Mouse (Mus musculus): ENCODE results near the gene Meis1.

Meis1 gene

DNA sequence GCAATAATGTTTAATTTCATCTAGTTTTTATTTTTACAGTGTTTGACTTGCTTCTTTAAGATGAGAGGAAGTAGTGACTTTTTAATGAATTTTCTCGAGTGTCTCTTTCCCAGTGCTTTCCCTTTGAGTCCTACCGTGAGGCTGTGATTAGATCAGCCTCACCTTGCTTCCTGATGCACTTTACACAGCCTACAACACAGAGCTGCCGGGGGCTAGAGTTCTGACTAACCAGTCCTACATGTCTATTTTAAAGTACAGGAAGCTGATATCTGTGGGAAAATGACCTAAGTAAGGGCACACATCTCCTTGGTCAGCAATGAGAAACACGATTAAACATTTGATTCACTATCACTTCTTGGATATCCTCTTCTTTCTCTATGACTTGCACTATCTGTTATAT is 119.9 kb downstream of the Meis1 start:
- no peak for DNase-seq

DNA sequence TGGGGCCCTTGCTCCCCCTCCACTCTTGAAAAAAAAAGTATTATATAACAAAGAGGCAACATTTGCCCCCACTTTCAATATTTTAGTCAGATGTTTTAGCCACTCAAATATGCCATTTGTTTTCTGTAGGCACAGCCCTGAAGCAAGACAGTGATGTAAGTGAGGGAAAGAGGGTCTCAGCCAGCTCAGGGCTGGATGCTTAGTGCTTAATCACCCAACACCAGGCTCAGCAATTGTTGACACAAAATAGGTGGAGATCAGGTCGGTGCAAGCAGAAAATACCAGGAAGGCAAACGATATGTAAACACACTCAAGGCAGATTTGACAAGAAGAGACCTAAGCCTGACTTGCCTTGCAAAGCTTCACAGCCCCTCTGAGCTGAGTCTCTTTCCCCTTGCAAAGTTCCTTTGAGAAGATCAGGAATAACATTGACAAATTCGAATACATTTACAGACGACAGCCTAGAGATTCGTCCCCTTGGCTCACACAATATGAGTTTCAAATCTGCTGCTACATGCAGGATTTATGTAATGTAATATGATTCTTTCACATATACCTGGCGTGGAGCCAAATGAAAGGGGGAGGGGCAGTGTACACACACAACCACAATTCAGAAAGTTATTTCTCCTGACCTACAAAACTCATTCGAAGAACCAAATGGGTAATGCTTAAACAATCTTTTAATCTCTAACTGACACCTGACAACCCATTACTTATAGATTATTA is 120.7 kb downstream of the Meis1 start:
- no peak for DNase-seq

DNA sequence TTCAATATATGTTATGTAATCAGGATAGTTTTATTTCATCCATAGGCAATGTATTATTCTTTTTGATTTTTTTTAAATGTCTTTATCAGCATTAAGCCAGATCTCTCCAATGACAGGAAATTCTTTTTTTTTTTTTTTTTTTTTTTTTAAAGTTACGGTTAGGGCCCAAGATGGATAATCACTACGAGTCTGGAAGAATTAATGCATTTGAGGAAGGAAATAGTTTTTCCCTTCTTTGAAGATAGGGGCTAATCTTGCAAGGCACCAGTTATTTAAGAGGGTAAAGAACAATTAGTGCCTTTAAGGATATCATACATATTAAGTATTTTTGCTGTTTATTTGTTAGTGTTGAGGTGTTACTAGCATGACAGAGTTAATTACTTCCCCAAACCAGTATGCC is 121.5 kb downstream of the Meis1 start:
- no peak for DNase-seq

DNA sequence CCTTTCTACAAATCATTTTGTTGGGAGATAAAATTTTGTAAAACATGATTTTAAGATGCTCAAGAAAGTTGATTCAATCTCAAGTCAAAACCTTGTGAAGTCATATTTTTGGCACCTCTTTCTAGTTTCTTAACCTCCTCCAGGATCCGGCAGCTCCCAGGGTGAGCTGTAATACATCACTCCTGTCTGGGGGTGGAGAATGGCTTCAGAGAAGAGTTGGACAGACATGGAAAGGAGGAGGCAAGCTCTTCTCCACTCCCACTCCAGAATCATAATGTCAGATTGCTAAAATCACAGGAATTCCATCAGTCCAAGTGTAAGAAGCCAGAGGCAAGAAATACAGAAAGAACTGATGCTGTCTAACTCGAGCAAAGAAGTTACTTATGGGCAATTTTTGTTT is 126.3 kb downstream of the Meis1 start:
- DNase-seq, result no peak

DNA sequence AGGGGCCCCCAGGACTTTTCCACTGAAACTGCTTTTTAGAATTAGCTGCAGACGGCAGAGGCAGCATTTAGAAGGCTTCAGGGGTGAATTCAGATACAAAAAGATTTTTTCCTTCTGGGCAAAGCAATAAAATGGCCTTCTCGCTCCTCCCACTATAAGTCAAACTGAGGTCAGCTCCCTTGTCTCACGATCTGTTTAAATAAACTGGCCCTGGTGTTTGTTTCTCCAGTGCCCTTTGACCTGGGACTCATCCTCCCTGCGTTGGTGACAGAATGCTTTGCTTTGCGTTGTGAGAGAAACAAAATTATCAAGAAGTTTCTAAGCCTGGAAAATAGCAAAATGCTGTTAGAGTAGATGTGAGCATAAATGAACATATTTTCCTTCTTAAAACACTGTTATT is 129.6 kb downstream of the Meis1 start:
- no peak for DNase-seq

DNA sequence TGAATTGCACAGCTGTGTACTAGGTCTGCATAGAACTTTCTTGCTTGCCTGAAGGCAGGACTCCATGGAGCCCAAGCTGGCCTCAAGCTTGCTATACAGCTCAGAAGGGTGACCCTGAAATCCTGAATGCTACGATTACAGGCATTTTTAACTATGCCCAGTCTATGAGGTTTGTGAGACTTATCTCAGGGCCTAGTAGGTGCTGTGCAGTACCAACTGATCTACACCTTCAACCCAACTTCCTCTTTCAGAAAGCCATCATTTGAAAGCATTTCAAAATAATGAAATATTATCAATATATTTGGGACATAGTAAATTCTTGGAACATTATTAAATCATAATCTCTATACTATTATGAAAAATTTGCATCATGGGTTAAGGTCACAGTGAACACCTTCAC is 130.1 kb downstream of the Meis1 start:
- DNase-seq, result no peak

DNA sequence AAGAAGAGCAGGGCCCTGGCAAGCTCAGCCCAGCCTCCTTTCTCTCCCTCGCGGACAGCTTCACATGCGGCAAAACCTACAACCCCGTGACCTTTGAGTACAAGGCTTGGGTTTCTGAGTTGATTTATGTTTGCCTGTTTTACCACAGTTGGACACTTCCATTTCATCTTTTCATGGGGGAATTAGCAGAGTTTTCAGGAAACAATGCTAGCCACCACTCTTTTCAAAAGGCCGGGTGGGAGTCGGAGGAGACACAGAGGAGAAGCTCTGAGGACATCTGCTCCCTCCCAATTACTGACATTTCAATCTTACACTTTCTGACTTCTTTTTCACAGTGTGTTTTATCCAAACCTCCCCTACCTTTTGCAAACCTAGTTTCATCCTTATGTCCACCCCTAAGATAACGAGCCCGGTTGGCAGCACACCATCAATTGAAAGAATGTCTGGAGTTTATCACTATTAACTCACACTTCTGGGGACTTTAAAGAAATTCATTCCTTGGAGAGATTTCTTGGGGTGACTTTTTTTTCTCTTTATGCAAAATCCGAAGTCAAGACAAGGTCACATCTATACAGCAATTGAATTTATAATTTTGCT is 133.0 kb downstream of the Meis1 start:
- DNase-seq, result no peak

DNA sequence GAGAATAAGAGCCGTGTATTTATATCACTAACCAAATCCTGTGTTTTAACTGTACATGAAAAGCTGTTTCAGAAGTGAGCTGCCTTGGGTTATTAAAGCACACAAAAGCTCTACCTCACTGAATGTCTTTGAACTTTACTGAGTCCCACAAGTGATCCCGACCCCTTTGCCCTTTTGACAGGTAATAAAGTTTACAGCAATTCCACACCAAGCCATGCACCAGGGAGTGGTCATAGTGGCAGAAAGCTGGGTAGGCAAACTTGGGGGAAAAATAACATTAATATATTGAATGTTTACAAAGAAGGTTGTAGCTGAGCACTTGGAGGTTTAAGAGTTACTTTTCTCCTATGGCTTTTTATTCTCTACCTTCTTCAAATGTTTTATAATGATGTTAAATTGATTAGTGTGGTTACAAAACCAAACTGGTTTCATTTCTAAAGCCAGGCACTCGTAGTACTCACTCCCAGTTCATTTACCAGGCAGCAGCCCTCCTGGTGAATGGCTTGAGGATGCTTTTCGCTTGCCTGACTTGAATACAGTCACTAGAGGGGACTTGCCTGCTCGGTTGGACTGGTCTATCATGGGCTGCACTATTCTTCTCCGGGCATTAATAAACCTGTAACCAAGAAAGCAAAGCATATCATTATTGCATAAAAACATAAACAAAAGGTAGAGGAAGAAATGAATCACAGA is 133.6 kb downstream of the Meis1 start:
- no peak for DNase-seq

DNA sequence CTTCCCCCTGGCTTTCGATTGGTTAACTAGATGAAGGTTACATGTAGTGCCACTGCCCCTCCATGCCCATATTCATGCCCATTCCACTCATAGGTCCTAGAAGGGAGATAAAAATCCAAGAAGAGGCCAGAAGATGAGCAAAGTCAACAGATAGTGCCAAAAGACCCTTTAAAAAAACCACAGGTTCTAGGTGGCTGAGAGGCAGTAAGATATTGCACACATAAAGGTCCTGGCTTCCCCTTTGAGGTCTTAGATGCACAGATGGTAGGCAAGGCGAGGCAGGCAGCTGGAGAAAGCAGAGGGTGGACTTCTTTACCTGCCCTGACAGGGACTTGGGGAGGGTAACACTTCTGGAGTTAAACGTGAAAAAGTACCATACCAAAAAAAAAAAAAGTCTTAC is 134.8 kb downstream of the Meis1 start:
- no peak for DNase-seq

DNA sequence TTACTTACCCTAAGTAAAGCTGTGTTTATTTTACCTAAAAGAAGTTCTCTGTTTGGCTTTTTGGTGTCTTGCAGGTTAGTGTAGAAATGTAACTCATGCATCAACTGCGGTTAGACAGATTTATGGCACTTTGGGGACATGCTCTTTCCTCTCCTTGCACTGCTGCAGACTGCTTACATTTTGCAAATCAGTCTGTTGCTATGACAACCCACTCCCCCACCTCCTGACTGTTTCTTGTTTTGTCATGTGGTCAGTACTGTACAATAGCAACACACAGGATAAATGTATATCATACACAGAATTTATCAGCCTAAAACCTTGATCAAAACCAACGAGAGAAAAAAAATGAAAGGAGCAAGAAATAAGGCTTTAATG is 135.3 kb downstream of the Meis1 start:
- no peak for DNase-seq

DNA sequence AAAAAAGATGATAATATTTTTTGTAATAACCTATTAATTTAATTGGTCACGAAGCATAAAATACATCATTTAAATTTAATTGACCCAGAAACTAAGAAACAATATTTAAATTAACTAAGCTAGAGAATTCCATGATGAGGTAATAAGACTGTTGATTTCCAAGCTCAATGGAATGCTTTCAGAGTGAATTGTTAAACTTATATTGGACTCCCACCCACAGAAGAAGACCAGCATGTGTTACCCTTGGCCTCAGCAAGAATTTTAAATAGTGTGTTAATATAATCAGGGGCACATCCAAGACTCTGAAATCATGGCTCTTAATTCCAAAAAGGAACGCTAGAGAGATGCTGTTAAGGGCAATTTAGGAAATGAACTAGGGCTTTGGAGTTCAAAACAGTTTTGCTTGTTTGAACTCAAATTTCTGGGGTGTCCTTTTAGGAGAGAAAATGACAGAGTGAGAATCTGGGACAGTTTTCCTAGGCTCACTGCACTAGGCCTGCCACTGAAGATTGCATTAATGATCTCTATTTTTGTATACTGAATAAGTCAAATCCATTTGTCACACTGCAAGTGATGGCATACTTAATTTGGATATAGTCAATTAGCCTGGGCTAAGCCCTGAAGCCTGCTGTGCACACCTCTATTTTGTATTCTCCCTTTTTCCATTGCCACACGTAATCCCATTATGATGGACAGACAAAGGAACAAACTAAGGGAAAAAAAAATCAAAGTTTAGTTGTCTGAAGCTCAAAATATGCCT is 135.9 kb downstream of the Meis1 start:
- DNase-seq, result no peak

DNA sequence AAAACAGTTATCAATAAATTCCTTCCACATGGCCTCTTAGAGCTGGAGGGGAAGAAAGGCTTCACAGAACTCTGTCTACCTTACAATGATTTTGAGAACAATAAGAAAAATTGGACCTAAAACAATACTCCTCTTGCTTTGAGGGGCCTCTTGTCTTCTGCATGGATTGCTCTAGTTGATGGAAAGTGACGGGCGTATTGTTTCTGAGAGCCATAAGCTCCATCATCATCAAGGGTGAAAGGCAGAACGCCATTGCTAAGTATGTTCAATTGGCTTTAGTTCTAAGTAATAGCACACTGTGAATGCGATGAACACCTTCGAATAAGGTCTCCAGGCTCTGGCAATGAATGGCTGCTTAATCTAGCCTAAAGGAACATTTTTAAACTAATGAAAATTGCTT is 136.5 kb downstream of the Meis1 start:
- no peak for DNase-seq

DNA sequence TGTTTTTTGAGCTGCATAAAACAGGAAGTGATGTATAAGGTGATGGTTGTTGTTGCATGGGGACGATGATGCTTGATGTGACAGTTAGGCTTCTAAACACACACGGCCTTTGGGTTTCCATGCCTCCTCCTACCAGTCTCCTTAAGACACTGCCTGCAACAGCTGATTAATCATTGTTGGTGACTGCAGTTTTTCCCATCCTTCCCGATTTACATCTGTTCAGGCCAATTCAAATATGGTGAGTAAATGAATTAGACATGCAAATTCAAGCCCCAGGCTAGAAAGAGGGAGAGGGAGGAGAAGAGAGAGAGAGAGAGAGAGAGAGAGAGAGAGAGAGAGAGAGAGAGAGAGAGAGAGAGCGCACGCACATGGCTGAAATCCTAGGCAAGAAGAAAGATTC is 138.0 kb downstream of the Meis1 start:
- DNase-seq, result no peak

DNA sequence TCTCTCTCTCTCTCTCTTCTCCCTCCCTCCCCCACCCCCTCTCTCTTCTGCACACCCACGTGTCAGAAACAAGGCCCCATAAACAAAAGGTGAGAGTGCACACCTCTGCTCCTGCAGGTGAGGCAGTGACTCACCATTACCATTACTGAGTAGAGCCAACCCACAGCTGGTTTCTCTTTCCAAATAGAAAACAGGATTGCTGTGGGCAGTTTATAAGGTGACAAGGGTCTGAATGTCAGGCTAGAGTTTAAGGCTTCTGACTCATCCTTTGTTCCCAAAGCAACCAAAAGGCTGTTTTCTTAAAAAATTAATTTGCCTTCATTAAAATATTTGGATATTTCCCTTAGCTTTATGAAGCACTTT is 139.3 kb downstream of the Meis1 start:
- no peak for DNase-seq

DNA sequence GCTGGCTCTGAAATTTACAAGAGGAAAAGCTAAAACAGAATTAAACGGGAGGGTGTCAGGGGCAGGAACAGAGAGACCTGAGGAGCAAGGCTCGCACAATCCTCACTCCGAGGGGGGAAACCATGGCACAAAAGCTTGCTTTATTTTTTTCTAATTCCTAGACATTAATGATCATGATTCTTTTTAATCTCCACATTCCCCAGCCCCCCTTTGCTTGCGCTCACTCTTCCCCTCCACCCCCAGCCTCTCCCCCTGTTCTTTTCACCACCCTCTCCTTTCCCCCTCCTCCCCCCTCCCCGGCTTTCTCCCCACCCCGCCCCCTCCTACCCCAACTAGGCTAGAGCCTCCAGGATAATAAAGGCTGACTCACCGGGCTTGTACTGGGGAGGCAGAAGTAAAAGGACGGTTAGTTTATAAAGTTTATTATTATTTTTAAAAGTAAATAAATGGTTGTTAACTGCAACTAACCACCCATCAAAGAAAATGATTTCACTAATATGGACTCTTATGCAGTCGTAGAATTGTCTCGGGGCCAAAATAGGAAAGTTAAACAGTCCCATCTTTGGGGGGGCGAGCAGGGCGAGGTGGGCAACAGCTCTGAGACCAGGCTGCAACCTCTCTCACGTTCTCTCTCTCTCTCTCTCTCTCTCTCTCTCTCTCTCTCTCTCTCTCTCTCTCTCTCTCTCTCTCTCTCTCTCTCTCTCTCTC is 139.9 kb downstream of the Meis1 start:
- no peak for DNase-seq

DNA sequence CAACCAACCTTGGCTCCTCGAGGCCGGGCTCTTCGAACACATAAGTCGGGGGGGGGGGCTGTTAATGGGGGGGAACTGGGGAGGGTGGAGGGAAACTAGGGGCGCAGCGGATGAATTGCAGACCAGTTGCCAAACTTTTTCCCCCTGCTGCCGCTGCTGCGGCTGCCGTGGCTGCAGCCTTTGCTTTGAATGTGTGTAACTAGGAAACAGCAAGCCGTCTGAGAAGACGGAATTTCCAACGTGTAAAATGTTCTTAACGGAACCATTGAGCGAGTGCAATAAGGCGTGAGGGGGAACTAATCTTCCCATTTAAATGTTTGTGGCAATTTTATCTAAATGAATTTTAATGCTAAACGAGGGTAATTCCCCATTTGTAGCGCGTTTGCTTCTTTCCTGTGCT is 140.8 kb downstream of the Meis1 start:
- peak; percentile 59 for DNase-seq

DNA sequence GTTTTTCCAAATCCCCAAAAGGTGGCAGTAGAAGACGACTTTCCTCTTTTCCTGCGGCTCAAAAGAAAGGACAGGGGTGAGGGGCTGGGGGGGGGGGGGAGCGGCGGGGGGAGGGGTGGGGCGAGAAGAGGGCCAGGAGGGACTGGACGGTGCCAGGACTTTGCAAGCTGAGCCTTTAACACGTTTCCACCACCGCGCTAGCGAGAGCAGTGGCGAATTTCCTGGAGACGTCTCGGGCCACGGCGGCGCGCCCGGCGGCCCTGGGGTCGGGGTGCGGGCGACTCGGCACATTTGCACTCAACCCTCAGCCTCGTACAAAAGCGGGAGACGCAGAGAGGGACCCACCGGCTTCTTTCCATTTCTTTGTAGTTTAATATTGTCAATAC is 141.2 kb downstream of the Meis1 start:
- DNase-seq, result peak; percentile 84

DNA sequence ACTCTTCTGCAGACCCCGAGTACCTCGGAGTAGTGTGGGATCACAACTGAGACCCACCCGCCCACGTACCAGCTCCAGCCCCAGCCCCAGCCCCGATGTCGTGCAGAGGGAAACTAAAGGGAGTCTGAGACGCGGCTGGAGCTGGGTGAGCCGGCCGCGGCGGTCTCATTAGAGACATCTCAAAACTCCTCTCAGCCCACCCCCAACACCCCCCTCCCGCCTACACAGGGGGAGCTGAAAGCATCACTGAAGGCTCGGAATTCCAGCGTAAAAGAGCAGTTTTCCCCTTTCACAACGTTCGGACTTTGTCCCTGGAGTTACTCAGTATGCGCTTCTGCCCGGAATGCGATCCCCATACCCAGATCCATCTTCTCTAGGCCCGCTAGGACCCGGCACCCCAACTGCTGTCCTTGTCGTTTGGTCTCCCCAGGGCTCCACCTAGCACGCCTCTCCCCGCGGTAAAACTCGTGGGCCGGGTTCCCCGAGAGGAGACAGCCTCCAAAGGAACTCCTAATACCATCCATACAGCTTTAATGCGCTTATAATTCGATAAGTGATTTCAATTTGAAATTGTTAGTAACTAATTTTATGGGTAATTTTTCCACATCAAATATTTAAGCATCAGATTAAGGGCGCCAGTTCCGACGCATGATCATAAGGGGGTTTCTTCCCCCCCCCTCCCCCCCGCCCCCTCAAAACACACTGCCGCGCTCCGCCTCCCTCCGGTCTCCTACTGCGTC is 141.7 kb downstream of the Meis1 start:
- peak; percentile 72 for DNase-seq

DNA sequence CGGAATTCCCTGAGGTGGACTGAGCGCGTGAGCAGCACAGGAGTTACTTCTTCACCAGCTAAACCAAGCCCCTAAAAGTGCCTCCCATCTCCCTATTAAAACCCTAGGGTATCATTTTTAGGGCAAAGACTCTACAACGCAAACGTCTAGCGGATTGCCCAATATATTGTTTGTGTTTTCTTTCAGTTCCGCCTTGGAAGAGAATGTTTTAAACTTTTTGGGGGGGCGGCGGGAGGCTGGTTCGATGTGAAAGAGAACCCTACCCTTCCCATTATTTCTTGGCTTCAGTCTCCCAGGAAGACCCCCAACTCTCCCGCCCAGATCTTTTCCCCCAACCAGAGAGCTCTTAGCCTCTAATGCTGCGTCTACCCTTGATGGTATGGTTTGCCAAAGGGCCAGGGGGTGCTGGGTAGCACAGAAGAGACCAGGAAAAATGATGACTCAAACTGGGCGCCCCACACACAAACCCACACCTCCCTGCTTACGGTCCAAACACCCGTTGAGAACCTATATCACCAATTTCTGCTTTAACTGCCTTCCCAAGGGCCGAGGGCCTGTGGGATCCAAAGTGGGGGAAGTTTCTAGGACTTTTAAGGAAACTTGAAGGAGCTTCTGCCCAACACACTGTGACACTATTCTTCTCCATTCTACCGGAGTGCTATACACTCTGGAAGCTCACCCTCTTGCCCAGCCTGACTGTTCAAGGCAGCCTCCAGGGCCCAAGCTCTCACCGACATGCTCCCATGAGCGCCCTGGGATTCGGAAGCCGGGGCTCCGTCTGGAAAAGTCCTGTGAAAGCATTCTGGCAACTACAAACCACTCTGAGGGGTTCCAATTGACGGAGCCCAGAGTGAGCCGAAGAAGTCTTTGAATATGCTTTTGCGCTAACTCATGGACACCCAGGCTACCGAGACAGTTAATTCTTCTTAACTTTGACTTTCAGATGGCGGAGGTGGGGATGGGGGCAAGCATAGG is 142.6 kb downstream of the Meis1 start:
- peak; percentile 67 for DNase-seq

DNA sequence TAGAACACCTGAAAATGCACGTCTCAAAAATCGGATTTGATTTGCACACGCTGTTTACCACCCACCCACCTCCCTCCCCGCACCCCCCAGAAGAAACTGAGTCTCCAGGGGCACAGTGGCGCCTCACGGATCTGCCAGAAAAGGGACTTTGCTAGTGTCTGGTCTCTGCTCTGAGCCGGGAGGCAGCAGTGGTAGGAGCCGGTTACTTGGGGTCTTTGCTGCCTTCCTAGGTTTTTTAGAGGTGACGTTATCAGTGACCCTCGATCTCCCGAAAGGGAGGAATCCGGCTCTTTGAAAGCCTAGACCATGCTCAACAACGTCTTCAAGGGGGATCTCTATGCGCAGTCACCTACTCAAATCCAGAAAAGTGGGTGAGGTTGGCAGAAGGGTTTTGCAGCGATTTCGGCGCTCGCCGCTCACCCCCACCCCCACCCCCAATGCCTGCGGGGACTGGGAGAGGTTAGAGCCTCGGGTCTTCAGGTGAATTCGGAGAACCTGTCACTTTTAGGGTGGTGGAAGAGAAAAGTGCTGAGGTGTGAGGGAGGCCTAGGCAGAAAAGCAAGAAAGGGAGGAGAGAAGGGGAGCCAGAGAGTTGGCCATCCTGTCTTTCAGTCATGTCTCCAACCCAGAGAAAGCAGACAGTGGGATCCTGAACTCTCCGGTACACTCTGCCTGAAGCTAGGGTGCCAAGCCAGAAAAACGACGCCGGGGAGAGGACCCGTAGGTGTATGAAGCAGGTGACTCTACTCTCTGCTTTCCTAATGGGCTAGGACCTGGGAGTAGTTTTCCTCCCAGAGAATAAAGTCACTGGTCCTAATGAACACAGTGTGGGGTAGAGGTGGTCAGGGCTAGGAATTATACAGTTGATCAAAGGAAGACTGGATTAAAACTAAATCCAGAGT is 143.5 kb downstream of the Meis1 start:
- DNase-seq, result peak; percentile 61
